Mouse (Mus musculus) macrophage (primary cell): ENCODE results near the gene Ckmt2. TPM values are rescaled to one million over a fixed set of nuclear protein-coding genes. Genes with fewer than 3 reads are reported as not detected.
A peak's percentile ranks its signal among the peaks of the same experiment; 100 is the strongest.

Experiments used
- H3K27ac ChIP-seq: fragments of 350-480 bp; formaldehyde crosslinking; 2 replicates; pipeline ENCODE4 v1.9.0; 2021
- H3K36me3 ChIP-seq: fragments of 350-480 bp; formaldehyde crosslinking; 2 replicates; pipeline ENCODE4 v1.9.0; 2021; ENCODE audit errors: inconsistent target
- H3K4me3 ChIP-seq: fragments of 350-480 bp; formaldehyde crosslinking; 2 replicates; pipeline ENCODE4 v1.9.0; 2021; ENCODE audit errors: inconsistent target
- H3K79me2 ChIP-seq: fragments of 350-480 bp; formaldehyde crosslinking; 2 replicates; pipeline ENCODE4 v1.9.0; 2021; ENCODE audit errors: inconsistent target
- WGBS: methylation state at CpG from one replicate; pipeline ENCODE4 v1.1.7; 2026; ENCODE audit warnings: inconsistent platforms; ENCODE audit not compliant: missing documents; 5-methylcytosine and 5-hydroxymethylcytosine counted together
- polyA plus RNA-seq: library from polyadenylated mRNA; stranded (reverse); fragments of 250-400 nt; gene quantifications from 3 replicates; pipeline ENCODE4 v1.2.4, GENCODE M21; 2018; ENCODE audit warnings: inconsistent platforms

Ckmt2 gene
- polyA plus RNA-seq, 1 experiment from 2014 or later = not detected

GRCm38 (mm10) chr13:91823735-91824134 lies 53.0 kb downstream of the Ckmt2 start:
- 89% methylated on average over 6 of the region's 6 CpGs for WGBS
- H3K36me3 ChIP-seq = no peaks in the 10 kb centered on the region
- H3K4me3 ChIP-seq = no peak overlapping the region
- no peak overlapping the region for H3K27ac ChIP-seq
- H3K79me2 ChIP-seq = no peaks in the 10 kb centered on the region

GRCm38 (mm10) chr13:91814670-91815069 lies 62.0 kb downstream of the Ckmt2 start:
- no peaks in the 10 kb centered on the region for H3K36me3 ChIP-seq
- H3K79me2 ChIP-seq = no peaks in the 10 kb centered on the region
- no peak overlapping the region for H3K4me3 ChIP-seq
- WGBS = 86% methylated on average over 5 of the region's 5 CpGs
- no peak overlapping the region for H3K27ac ChIP-seq

GRCm38 (mm10) chr13:91809476-91809875 lies 67.2 kb downstream of the Ckmt2 start:
- H3K79me2 ChIP-seq = peaks cover 27% of the 10 kb centered on the region
- peaks cover 11% of the 10 kb centered on the region for H3K36me3 ChIP-seq
- H3K27ac ChIP-seq = no peak overlapping the region
- WGBS = 70% methylated on average over 1 of the region's 2 CpGs
- no peak overlapping the region for H3K4me3 ChIP-seq

GRCm38 (mm10) chr13:91807874-91808575 lies 68.7 kb downstream of the Ckmt2 start:
- peaks cover 31% of the 10 kb centered on the region for H3K79me2 ChIP-seq
- 38% methylated on average over 17 of the region's 20 CpGs for WGBS
- H3K36me3 ChIP-seq = peaks cover 15% of the 10 kb centered on the region
- H3K27ac ChIP-seq = peak overlapping the region; percentile 67
- peak overlapping the region; percentile 60 for H3K4me3 ChIP-seq

- Histone ChIP-seq H3K79me2 (peaks cover 31% of the 10 kb centered on the region), H3K36me3 (peaks cover 15% of the 10 kb centered on the region), H3K4me3 (peak within 1 kb of the TSS; percentile 60), H3K27ac (peak within 1 kb of the TSS; percentile 67)
- WGBS = under 1% methylated on average over 50 of the region's 50 CpGs
These were observed 69.4 kb downstream of the Ckmt2 start, which contains the start of gene Zcchc9 for GRCm38 (mm10) chr13:91807155-91807839. Gene Zcchc9, minus strand, starts transcription at chr13:91807705.

Other genes starting within 250 kb of the Ckmt2 start
- not detected in 3 replicates for gene Acot12, start 135.4 kb downstream of the Ckmt2 start, polyA plus RNA-seq
- 20.6 to 27.3 TPM (median 21.6 TPM) in 3 replicates for gene Zcchc9, start 69.2 kb downstream of the Ckmt2 start, polyA plus RNA-seq